Mouse (Mus musculus): ENCODE data around the gene 4930412O13Rik. TPM values are rescaled to one million over a fixed set of nuclear protein-coding genes. Genes with fewer than 3 reads are reported as not detected.

The 4930412O13Rik gene
- polyA plus RNA-seq, 1 experiment from 2014 or later, result 3.9 TPM

- under 1% methylated on average over 39 of the region's 39 CpGs for WGBS
- peaks cover 95% of the 10 kb centered on the region for H3K27me3 ChIP-seq
- H3K4me1 ChIP-seq (replicated peaks), result peaks cover 33% of the 10 kb centered on the region
- no peaks in the 10 kb centered on the region for H3K36me3 ChIP-seq
- peak overlapping the region; percentile 71 for H3K9ac ChIP-seq (replicated peaks)
- peak overlapping the region; percentile 68 for H3K4me2 ChIP-seq (replicated peaks)
- H3K9me3 ChIP-seq, result no peaks in the 10 kb centered on the region
- peak overlapping the region; percentile 88 for H3K27ac ChIP-seq
- ATAC-seq, result no peak
- peak overlapping the region; percentile 48 for H3K4me3 ChIP-seq (replicated peaks)
These were observed 1.4 kb downstream of the 4930412O13Rik start for GRCm38 (mm10) chr2:9882371-9882925.

- Histone ChIP-seq H3K4me1 (replicated peaks) (peaks cover 32% of the 10 kb centered on the region), H3K36me3 (no peaks in the 10 kb centered on the region), H3K4me3 (replicated peaks) (peak overlapping the region; percentile 48), H3K27ac (peak overlapping the region; percentile 88), H3K27me3 (peaks cover 95% of the 10 kb centered on the region), H3K9me3 (no peaks in the 10 kb centered on the region), H3K9ac (replicated peaks) (peak overlapping the region; percentile 71), H3K4me2 (replicated peaks) (peak overlapping the region; percentile 68)
- under 1% methylated on average over 43 of the region's 43 CpGs for WGBS
- no peak for ATAC-seq
These were observed 2.1 kb downstream of the 4930412O13Rik start for GRCm38 (mm10) chr2:9882926-9883802.

- H3K36me3 ChIP-seq, result no peaks in the 10 kb centered on the region
- H3K9ac ChIP-seq (replicated peaks), result peak overlapping the region; percentile 71
- H3K4me3 ChIP-seq (replicated peaks), result peak overlapping the region; percentile 48
- H3K9me3 ChIP-seq, result no peaks in the 10 kb centered on the region
- peaks cover 26% of the 10 kb centered on the region for H3K4me1 ChIP-seq (replicated peaks)
- H3K27me3 ChIP-seq, result peaks cover 95% of the 10 kb centered on the region
- WGBS, result under 1% methylated on average over 27 of the region's 27 CpGs
- H3K27ac ChIP-seq, result peak overlapping the region; percentile 88
- ATAC-seq, result no peak
- H3K4me2 ChIP-seq (replicated peaks), result peak overlapping the region; percentile 68
These were observed 2.9 kb downstream of the 4930412O13Rik start for GRCm38 (mm10) chr2:9883803-9884532.

- Histone ChIP-seq H3K4me2 (replicated peaks) (peak overlapping the region; percentile 68), H3K27me3 (peaks cover 95% of the 10 kb centered on the region), H3K9ac (replicated peaks) (peak overlapping the region; percentile 71), H3K36me3 (no peaks in the 10 kb centered on the region), H3K4me1 (replicated peaks) (peaks cover 24% of the 10 kb centered on the region), H3K9me3 (no peaks in the 10 kb centered on the region), H3K27ac (peak overlapping the region; percentile 88), H3K4me3 (replicated peaks) (peak overlapping the region; percentile 48)
- 1% methylated on average over 15 of the region's 15 CpGs for WGBS
- ATAC-seq, result no peak
These were observed 3.6 kb downstream of the 4930412O13Rik start for GRCm38 (mm10) chr2:9884533-9885216.

- H3K4me1 ChIP-seq (replicated peaks), result peaks cover 21% of the 10 kb centered on the region
- no peaks in the 10 kb centered on the region for H3K36me3 ChIP-seq
- H3K9me3 ChIP-seq, result no peaks in the 10 kb centered on the region
- H3K27me3 ChIP-seq, result peaks cover 95% of the 10 kb centered on the region
- H3K9ac ChIP-seq (replicated peaks), result peak overlapping the region; percentile 71
- peak overlapping the region; percentile 68 for H3K4me2 ChIP-seq (replicated peaks)
- ATAC-seq, result no peak
- H3K27ac ChIP-seq, result peak overlapping the region; percentile 88
- 2% methylated on average over 14 of the region's 14 CpGs for WGBS
- peak overlapping the region; percentile 48 for H3K4me3 ChIP-seq (replicated peaks)
These were observed 4.2 kb downstream of the 4930412O13Rik start for GRCm38 (mm10) chr2:9885217-9885770.

GRCm38 (mm10) chr2:9886031-9886430, 5.0 kb downstream of the 4930412O13Rik start:
- Histone ChIP-seq H3K9ac (replicated peaks) (peak overlapping the region; percentile 71), H3K4me2 (replicated peaks) (peak overlapping the region; percentile 68), H3K4me1 (replicated peaks) (peaks cover 19% of the 10 kb centered on the region), H3K9me3 (no peaks in the 10 kb centered on the region), H3K27ac (peak overlapping the region; percentile 88), H3K27me3 (peaks cover 95% of the 10 kb centered on the region), H3K36me3 (no peaks in the 10 kb centered on the region), H3K4me3 (replicated peaks) (peak overlapping the region; percentile 48)
- ATAC-seq, result no peak
- 4% methylated on average over 3 of the region's 3 CpGs for WGBS

GRCm38 (mm10) chr2:9886921-9887610, 6.0 kb downstream of the 4930412O13Rik start:
- WGBS, result 2% methylated on average over 7 of the region's 7 CpGs
- Histone ChIP-seq H3K4me2 (replicated peaks) (peak overlapping the region; percentile 68), H3K36me3 (no peaks in the 10 kb centered on the region), H3K4me1 (replicated peaks) (peaks cover 12% of the 10 kb centered on the region; the same call in 1 of the 2 replicates), H3K9me3 (no peaks in the 10 kb centered on the region), H3K9ac (replicated peaks) (peak overlapping the region; percentile 71), H3K4me3 (replicated peaks) (peak overlapping the region; percentile 48), H3K27ac (peak overlapping the region; percentile 88), H3K27me3 (peaks cover 92% of the 10 kb centered on the region)
- ATAC-seq, result no peak

- peak; percentile 60 for ATAC-seq
- Histone ChIP-seq H3K4me2 (replicated peaks) (peak overlapping the region; percentile 68), H3K27ac (peak overlapping the region; percentile 88), H3K4me1 (replicated peaks) (peaks cover 7% of the 10 kb centered on the region; the same call in 1 of the 2 replicates), H3K9ac (replicated peaks) (peak overlapping the region; percentile 71), H3K4me3 (replicated peaks) (peak overlapping the region; percentile 48), H3K27me3 (peaks cover 93% of the 10 kb centered on the region), H3K9me3 (no peaks in the 10 kb centered on the region), H3K36me3 (no peaks in the 10 kb centered on the region)
- WGBS, result 2% methylated on average over 7 of the region's 7 CpGs
These were observed 6.6 kb downstream of the 4930412O13Rik start for GRCm38 (mm10) chr2:9887636-9888035.

GRCm38 (mm10) chr2:9888913-9889650, 8.0 kb downstream of the 4930412O13Rik start, which contains the start of gene 9230102O04Rik:
TSS of gene 9230102O04Rik (minus strand) at chr2:9889540.
- H3K27me3 ChIP-seq, result peaks cover 96% of the 10 kb centered on the region
- ATAC-seq, result peak; percentile 75
- no peaks in the 10 kb centered on the region for H3K9me3 ChIP-seq
- peak within 1 kb of the TSS; percentile 48 for H3K4me3 ChIP-seq (replicated peaks)
- H3K4me2 ChIP-seq (replicated peaks), result peak within 1 kb of the TSS; percentile 45
- no peaks in the 10 kb centered on the region for H3K36me3 ChIP-seq
- under 1% methylated on average over 30 of the region's 30 CpGs for WGBS
- peak within 1 kb of the TSS; percentile 1; the same call in 1 of the 2 replicates for H3K9ac ChIP-seq (replicated peaks)
- H3K27ac ChIP-seq, result no peak within 1 kb of the TSS
- H3K4me1 ChIP-seq (replicated peaks), result peaks cover 8% of the 10 kb centered on the region; the same call in 1 of the 2 replicates

GRCm38 (mm10) chr2:9889651-9890183, 8.7 kb downstream of the 4930412O13Rik start, which contains the start of gene Gata3:
TSS of gene Gata3 (minus strand) at chr2:9890034.
- Histone ChIP-seq H3K4me2 (replicated peaks) (peak within 1 kb of the TSS; percentile 45), H3K27ac (no peak within 1 kb of the TSS)
- ATAC-seq, result no peak

More at GRCm38 (mm10) chr2:9889651-9890183, 8.7 kb downstream of the 4930412O13Rik start, which contains the start of gene Gata3:
- Histone ChIP-seq H3K36me3 (no peaks in the 10 kb centered on the region), H3K9me3 (no peaks in the 10 kb centered on the region), H3K27me3 (peaks cover 96% of the 10 kb centered on the region), H3K4me1 (replicated peaks) (peaks cover 8% of the 10 kb centered on the region; the same call in 1 of the 2 replicates), H3K4me3 (replicated peaks) (peak within 1 kb of the TSS; percentile 48), H3K9ac (replicated peaks) (peak within 1 kb of the TSS; percentile 1; the same call in 1 of the 2 replicates)
- WGBS, result under 1% methylated on average over 23 of the region's 23 CpGs

All from midbrain, embryonic 13.5 days (tissue).